Mouse (Mus musculus): ENCODE results near the gene Gpr158. TPM values are rescaled to one million over a fixed set of nuclear protein-coding genes. Genes with fewer than 3 reads are reported as not detected.

Gene Gpr158
- total RNA-seq, 2 experiments from 2014 or later = 61.5 to 69.6 TPM

DNA sequence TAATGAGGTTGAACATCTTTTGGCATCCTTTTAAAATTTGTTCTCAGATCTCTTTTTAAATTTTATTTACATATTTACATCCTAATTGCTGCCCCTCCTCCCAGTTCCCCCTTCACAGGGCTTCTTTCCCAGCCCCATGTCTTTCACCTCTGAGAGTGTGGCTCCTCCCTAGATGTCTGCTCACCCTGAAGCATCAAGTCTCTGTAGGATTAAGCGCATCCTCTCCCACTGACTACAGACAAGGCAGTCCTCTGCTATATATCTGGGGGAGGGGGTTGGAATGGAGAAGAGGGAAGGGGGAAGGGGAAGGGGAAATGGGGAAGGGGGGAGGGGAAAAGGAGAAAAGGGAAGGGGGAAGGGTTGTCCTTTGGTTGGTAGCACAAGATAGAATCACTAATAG lies 140.1 kb downstream of the Gpr158 start:
- intact Hi-C loops (cut with DNase I) = no loop called here
- DNase-seq (ENCODE audit: extremely low spot score in 1 of 2, low spot score in 2 of 2) = no peak

GRCm38 (mm10) chr2:21530750-21531149 lies 163.4 kb downstream of the Gpr158 start:
- DNase-seq (ENCODE audit: extremely low spot score in 1 of 2, low spot score in 2 of 2) = no peak
- intact Hi-C loops (cut with DNase I) = no loop called here

GRCm38 (mm10) chr2:21619180-21619579 lies 251.8 kb downstream of the Gpr158 start:
- intact Hi-C loops (cut with DNase I) = no loop called here

DNA sequence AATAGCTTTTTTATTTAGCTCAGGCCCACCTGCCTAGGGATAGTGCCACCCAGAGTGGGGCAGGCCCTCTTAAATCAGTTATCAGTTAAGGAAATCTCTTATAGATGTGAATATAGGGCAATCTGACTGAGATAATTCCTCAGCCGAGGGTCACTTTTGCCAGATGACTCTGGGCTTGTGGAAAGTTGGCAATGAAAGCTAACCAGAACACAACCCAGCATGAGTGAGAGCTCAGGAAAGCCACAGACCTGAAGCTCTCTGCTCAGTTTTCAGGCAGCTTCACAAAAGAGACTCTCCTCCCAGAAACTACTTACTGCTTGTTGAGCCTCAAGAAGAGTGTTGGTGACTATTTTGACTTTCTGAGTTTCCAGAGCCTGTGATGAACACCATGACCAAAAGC lies 264.8 kb downstream of the Gpr158 start:
- intact Hi-C loops (cut with DNase I) = no loop called here
- no peak for DNase-seq (ENCODE audit: extremely low spot score in 1 of 2, low spot score in 2 of 2)

More at GRCm38 (mm10) chr2:21619180-21619579, 251.8 kb downstream of the Gpr158 start:
- DNase-seq (ENCODE audit: extremely low spot score in 1 of 2, low spot score in 2 of 2) = no peak

- DNase-seq (ENCODE audit: extremely low spot score in 1 of 2, low spot score in 2 of 2) = peak in 1 of 2 experiments; percentile 7
- intact Hi-C loops (cut with DNase I) = no loop called here
Measured at GRCm38 (mm10) chr2:21665721-21666120, 298.4 kb downstream of the Gpr158 start.

GRCm38 (mm10) chr2:21676084-21676838 lies 308.9 kb downstream of the Gpr158 start:
- no peak for DNase-seq (ENCODE audit: extremely low spot score in 1 of 2, low spot score in 2 of 2)
- intact Hi-C loops (cut with DNase I) = no loop called here

- intact Hi-C loops (cut with DNase I) = no loop called here
- no peak for DNase-seq (ENCODE audit: extremely low spot score in 1 of 2, low spot score in 2 of 2)
Measured at GRCm38 (mm10) chr2:21676839-21677123, 309.4 kb downstream of the Gpr158 start.

GRCm38 (mm10) chr2:21680735-21681270 lies 313.5 kb downstream of the Gpr158 start:
- intact Hi-C loops (cut with DNase I) = no loop called here
- no peak for DNase-seq (ENCODE audit: extremely low spot score in 1 of 2, low spot score in 2 of 2)

DNA sequence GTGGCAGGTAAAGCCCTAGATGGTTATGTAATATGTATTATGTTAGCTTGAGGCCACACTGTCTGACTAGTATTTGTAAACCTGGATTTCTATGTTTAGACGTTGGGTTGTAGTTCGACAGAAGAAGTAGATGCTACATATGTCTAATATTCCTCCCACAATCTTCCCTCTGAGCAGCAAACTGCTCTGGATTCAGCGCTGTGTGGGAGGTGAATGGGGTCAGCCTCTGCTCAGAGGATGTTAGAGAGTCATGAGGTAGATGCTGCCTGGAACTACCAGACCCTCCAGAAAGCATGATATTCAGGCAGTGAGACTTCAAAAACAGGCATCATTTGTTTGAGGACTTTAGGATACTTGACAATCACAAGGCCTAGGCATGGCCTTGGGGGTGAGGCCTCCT lies 317.4 kb downstream of the Gpr158 start:
- intact Hi-C loops (cut with DNase I) = no loop called here
- no peak for DNase-seq (ENCODE audit: extremely low spot score in 1 of 2, low spot score in 2 of 2)

DNA sequence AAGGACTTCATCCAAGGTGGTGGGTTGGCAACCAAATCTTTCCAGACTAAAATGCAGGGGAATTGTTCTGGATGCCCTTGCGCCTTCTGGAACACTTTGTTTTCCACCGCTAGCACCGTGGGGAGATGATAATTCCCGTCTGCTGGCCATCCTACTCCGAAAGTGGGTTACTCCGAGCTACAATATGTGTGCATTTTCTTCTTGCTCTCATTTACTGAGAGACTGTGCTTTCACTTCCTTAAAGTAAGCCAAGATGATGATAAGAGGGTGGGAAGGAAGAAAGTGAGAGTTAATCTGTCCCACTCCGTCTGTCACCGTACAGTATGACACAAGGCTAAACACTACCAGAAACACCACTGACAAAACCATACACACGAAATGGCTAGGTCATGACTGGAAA lies 325.8 kb downstream of the Gpr158 start:
- no peak for DNase-seq (ENCODE audit: extremely low spot score in 1 of 2, low spot score in 2 of 2)
- intact Hi-C loops (cut with DNase I) = no loop called here

DNA sequence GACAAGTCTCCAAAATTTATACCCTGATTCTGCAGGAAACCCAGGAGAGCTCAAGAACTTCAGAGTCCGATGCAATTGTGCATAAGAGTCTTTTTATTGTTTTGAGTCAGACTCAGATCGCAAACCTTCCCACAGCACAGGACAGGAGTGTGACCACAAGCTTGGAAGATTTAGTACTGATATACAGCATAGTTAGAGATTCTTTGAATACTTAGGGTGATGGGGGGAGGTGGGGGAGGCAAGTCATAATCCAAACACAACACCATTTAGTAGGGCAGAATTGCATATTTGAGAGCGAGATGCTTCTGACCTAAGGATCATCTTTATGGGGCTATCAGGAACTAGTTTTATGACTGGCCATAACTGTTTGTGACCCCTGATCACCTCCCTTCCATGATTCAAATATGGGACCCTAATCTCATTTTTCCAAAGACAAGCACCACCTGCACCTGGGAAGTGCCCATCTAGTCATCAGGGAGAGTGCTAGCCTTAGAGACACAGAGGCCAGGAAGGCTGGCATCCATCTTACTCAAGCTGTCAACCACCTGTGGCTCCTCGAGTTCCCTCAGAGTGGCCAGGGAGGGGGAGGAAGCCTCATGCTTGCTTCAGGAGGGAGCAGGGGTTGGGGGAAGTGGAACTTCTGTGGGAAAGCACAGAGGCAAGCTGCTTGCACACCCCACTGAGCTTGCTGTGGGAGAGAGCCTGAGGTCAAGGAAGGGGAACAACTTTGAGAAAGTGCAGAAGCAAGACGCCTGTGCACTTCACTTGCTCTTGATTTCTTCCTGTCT lies 326.7 kb downstream of the Gpr158 start:
- intact Hi-C loops (cut with DNase I) = no loop called here
- no peak for DNase-seq (ENCODE audit: extremely low spot score in 1 of 2, low spot score in 2 of 2)

GRCm38 (mm10) chr2:21728075-21728474 lies 360.7 kb downstream of the Gpr158 start:
- DNase-seq (ENCODE audit: extremely low spot score in 1 of 2, low spot score in 2 of 2) = no peak
- intact Hi-C loops (cut with DNase I) = no loop called here

DNA sequence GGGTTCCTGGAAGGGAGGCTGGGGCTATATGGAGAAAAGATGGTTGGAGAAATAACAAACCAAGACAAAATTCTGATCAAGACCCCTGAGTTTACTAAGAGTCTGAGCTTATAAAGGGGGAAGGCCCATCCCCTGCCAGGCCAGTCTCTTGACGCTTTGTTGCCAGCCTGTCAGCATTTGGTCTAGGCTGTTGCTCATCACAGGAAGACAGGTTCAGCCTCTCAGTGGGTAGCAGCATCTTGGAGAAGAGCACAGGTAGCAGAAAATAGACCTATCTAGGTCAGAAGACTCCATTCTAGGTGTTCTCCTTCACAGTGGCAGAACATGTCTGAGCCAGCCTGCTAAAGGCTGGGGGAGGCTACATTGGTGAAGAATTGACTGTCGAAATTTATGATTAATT lies 416.4 kb downstream of the Gpr158 start:
- intact Hi-C loops (cut with DNase I) = no loop called here
- no peak for DNase-seq (ENCODE audit: extremely low spot score in 1 of 2, low spot score in 2 of 2)

- DNase-seq (ENCODE audit: extremely low spot score in 1 of 2, low spot score in 2 of 2) = no peak
- intact Hi-C loops (cut with DNase I) = no loop called here
Measured at GRCm38 (mm10) chr2:21793156-21793555, 425.8 kb downstream of the Gpr158 start.

DNA sequence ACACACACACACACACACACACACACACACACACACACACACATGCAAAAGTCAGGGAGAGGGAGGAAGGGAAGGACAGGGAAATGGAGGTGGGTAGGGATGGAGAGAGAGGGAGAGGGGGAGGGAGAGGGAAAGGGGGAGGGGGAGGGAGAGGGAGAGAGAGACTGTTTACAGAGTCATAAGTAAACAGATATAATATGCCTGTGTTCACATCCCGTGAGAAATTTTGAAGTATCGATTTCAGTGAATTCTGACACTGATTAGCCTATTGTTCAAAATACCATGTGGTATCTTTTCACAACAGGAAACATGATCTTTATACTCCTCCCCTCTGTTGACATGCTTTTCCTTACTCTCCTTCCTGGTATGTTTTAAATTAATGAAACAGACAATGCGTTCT lies 432.3 kb downstream of the Gpr158 start:
- no peak for DNase-seq (ENCODE audit: extremely low spot score in 1 of 2, low spot score in 2 of 2)
- intact Hi-C loops (cut with DNase I) = no loop called here

- DNase-seq (ENCODE audit: extremely low spot score in 1 of 2, low spot score in 2 of 2) = no peak
- intact Hi-C loops (cut with DNase I) = no loop called here
Measured at GRCm38 (mm10) chr2:21800045-21800444, 432.7 kb downstream of the Gpr158 start.

GRCm38 (mm10) chr2:21808510-21808909 lies 441.2 kb downstream of the Gpr158 start:
- no peak for DNase-seq (ENCODE audit: extremely low spot score in 1 of 2, low spot score in 2 of 2)
- intact Hi-C loops (cut with DNase I) = no loop called here

DNA sequence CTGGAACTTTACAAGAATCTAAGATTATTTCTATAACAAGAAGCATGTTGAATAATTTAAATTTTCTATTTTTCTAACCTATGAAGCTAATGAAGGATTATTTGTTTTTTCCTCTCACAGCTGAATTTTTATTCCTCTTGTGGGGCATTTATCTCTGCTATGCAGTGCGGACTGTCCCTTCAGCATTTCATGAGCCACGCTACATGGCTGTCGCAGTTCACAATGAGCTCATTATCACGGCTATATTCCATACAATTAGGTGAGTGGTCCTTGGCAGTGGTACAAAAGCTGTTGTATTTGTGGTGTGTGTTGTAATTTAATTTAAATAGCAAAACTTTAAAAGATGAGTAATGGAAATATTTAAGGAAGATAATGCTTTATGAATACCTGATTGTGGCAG lies 443.1 kb downstream of the Gpr158 start:
- intact Hi-C loops (cut with DNase I) = no loop called here
- no peak for DNase-seq (ENCODE audit: extremely low spot score in 1 of 2, low spot score in 2 of 2)

DNA sequence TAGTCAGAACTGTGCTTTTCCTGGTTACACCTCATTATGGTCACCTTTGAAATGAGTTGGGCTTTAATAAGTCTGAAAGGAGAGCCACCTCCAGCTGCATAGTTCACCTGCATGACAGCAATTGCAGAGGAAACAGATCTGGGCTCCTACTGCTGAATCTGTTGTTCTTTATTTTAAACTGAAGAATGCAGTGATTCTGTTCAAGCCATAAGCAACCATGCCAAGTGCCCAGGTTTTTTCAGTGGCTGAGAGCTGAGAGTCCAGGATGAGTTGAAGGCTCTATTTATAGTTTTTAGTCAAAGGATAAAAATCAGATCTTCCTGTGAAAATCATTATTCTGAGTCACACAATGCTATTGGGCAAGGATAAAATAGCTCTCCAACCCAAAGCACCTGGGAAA lies 496.7 kb downstream of the Gpr158 start:
- intact Hi-C loops (cut with DNase I) = no loop called here
- DNase-seq (ENCODE audit: extremely low spot score in 1 of 2, low spot score in 2 of 2) = no peak

All from left cerebral cortex, postnatal 10 days (tissue).